Mouse (Mus musculus) midbrain, postnatal 0 days (tissue): ENCODE results near the gene Trim7. TPM values are rescaled to one million over a fixed set of nuclear protein-coding genes. Genes with fewer than 3 reads are reported as not detected.

Source experiments
- ATAC-seq: fragments of 200-750 bp; cut with Nextera tagmentation; 2 replicates; pipeline ENCODE4 v1.8.0; 2017; ENCODE audit warnings: moderate number of reproducible peaks, mild to moderate bottlenecking, moderate TSS enrichment, moderate library complexity; ENCODE audit not compliant: low FRiP score
- DNase-seq: peaks from one replicate; pipeline ENCODE4 v3.0.0-alpha.2; 2015; ENCODE audit warnings: low spot score
- H3K27ac ChIP-seq: fragments of 300-500 bp; sonication (generic); 2 replicates; pipeline ENCODE4 v1.5.1; 2014; ENCODE audit warnings: low read depth, mild to moderate bottlenecking, low read length, mixed read lengths
- H3K27me3 ChIP-seq: fragments of 300-500 bp; sonication (generic); 2 replicates; pipeline ENCODE4 v1.6.1; 2014; ENCODE audit warnings: low read length, control low read depth, mixed read lengths; ENCODE audit not compliant: insufficient read depth
- H3K36me3 ChIP-seq: fragments of 300-500 bp; sonication (generic); 2 replicates; pipeline ENCODE4 v1.6.1; 2014; ENCODE audit warnings: low read length, control low read depth, mixed read lengths; ENCODE audit not compliant: insufficient read depth
- H3K4me1 ChIP-seq: fragments of 300-500 bp; sonication (generic); 2 replicates; pipeline ENCODE4 v1.6.1; 2014; ENCODE audit warnings: mild to moderate bottlenecking, control low read depth, antibody characterized with exemption, low read length, mixed read lengths; ENCODE audit not compliant: insufficient read depth
- H3K4me2 ChIP-seq: fragments of 300-500 bp; sonication (generic); 2 replicates; pipeline ENCODE4 v1.6.1; 2014; ENCODE audit warnings: low read depth, mild to moderate bottlenecking, low read length, mixed read lengths; ENCODE audit not compliant: poor library complexity, severe bottlenecking
- H3K4me3 ChIP-seq: fragments of 300-500 bp; sonication (generic); 2 replicates; pipeline ENCODE4 v1.5.1; 2014; ENCODE audit warnings: low read depth, mild to moderate bottlenecking, low read length, moderate library complexity
- H3K9ac ChIP-seq: fragments of 300-500 bp; sonication (generic); replicated peaks from 2 replicates; pipeline ENCODE4 v1.6.1; 2014; ENCODE audit warnings: mild to moderate bottlenecking, low read length, moderate library complexity, mixed read lengths; ENCODE audit not compliant: poor library complexity, severe bottlenecking
- H3K9me3 ChIP-seq: fragments of 300-500 bp; sonication (generic); 2 replicates; pipeline ENCODE4 v1.6.1; 2016; ENCODE audit warnings: low read length, control low read depth
- CTCF ChIP-seq: IDR thresholded peaks from 2 replicates; pipeline ENCODE4 v1.5.1; 2016; ENCODE audit warnings: antibody characterized with exemption, mild to moderate bottlenecking
- whole genome bisulfite sequencing: fragments of 180-500 bp; shearing (Covaris S2); extraction: QIAGEN DNeasy Blood & Tissue Kit; methylation state at CpG from one replicate; pipeline ENCODE4 v1.1.7; 2014; 5-methylcytosine and 5-hydroxymethylcytosine counted together
- polyA plus RNA-seq: library from polyadenylated mRNA; unstranded; fragments of >200 nt; fragmentation: Nextera tagmentation; extraction: Ambion mirVana; gene quantifications from 2 replicates; pipeline ENCODE4 v1.2.1, GENCODE M21; 2015
- total RNA-seq: library from RNA; depleted of rRNA; stranded (reverse); fragments of >200 nt; gene quantifications from 2 replicates; pipeline ENCODE4 v1.2.3, GENCODE M21; 2014

The Trim7 gene
- total and polyA plus RNA-seq, 2 experiments from 2014 or later: 3.7 to 7.7 TPM

- WGBS: 1% methylated on average over 6 of the region's 6 CpGs
- Histone ChIP-seq H3K4me2 (peak overlapping the region; percentile 51), H3K27me3 (no peaks in the 10 kb centered on the region), H3K9me3 (no peaks in the 10 kb centered on the region), H3K36me3 (no peaks in the 10 kb centered on the region), H3K4me3 (peak overlapping the region; percentile 43), H3K9ac (no peak overlapping the region), H3K4me1 (peaks cover 6% of the 10 kb centered on the region; the same call in 1 of the 2 replicates), H3K27ac (no peak overlapping the region)
- DNase-seq (no peak), ATAC-seq (no peak)
- TF ChIP-seq CTCF: no peak
Measured at GRCm38 (mm10) chr11:48826752-48827096, 784 bp downstream of the Trim7 start.

GRCm38 (mm10) chr11:48827926-48828325 lies 2.0 kb downstream of the Trim7 start:
- H3K9me3 ChIP-seq: no peaks in the 10 kb centered on the region
- H3K27me3 ChIP-seq: no peaks in the 10 kb centered on the region
- TF ChIP-seq CTCF: no peak
- 70% methylated on average over 6 of the region's 6 CpGs for WGBS
- ATAC-seq: no peak
- H3K27ac ChIP-seq: no peak overlapping the region
- H3K9ac ChIP-seq: no peak overlapping the region
- no peak overlapping the region for H3K4me2 ChIP-seq
- H3K4me1 ChIP-seq: peaks cover 6% of the 10 kb centered on the region; the same call in 1 of the 2 replicates
- H3K4me3 ChIP-seq: no peak overlapping the region
- no peak for DNase-seq
- no peaks in the 10 kb centered on the region for H3K36me3 ChIP-seq

GRCm38 (mm10) chr11:48830279-48830678 lies 4.3 kb downstream of the Trim7 start:
- no peak for TF ChIP-seq CTCF
- no peak overlapping the region for H3K27ac ChIP-seq
- no peaks in the 10 kb centered on the region for H3K27me3 ChIP-seq
- DNase-seq (no peak), ATAC-seq (no peak)
- no peaks in the 10 kb centered on the region for H3K36me3 ChIP-seq
- no peaks in the 10 kb centered on the region for H3K9me3 ChIP-seq
- 0 out of 2 replicates have a peak, but pooled peaks cover 2% of the 10 kb centered on the region for H3K4me1 ChIP-seq
- H3K9ac ChIP-seq: no peak overlapping the region
- no peak overlapping the region for H3K4me3 ChIP-seq
- H3K4me2 ChIP-seq: no peak overlapping the region
- 80% methylated on average over 2 of the region's 2 CpGs for WGBS

GRCm38 (mm10) chr11:48831273-48831672 lies 5.3 kb downstream of the Trim7 start:
- H3K27me3 ChIP-seq: no peaks in the 10 kb centered on the region
- H3K4me1 ChIP-seq: 0 out of 2 replicates have a peak, but pooled peaks cover 2% of the 10 kb centered on the region
- no peaks in the 10 kb centered on the region for H3K36me3 ChIP-seq
- ATAC-seq (no peak), DNase-seq (no peak)
- H3K9me3 ChIP-seq: no peaks in the 10 kb centered on the region
- no peak overlapping the region for H3K9ac ChIP-seq
- H3K27ac ChIP-seq: no peak overlapping the region
- no peak overlapping the region for H3K4me3 ChIP-seq
- TF ChIP-seq CTCF: no peak
- WGBS: 79% methylated on average over 2 of the region's 2 CpGs
- H3K4me2 ChIP-seq: no peak overlapping the region

- Histone ChIP-seq H3K4me2 (peak overlapping the region; percentile 49), H3K9me3 (no peaks in the 10 kb centered on the region), H3K4me1 (no peaks in the 10 kb centered on the region), H3K9ac (no peak overlapping the region), H3K36me3 (no peaks in the 10 kb centered on the region), H3K27ac (no peak overlapping the region), H3K4me3 (peak overlapping the region; percentile 46), H3K27me3 (no peaks in the 10 kb centered on the region)
- ATAC-seq: no peak
- peak; percentile 11 for DNase-seq
- WGBS: 37% methylated on average over 9 of the region's 9 CpGs
- TF ChIP-seq CTCF: no peak
Measured at GRCm38 (mm10) chr11:48833078-48833730, 7.3 kb downstream of the Trim7 start.

- peak; percentile 89 for ATAC-seq
- no peak for TF ChIP-seq CTCF
- WGBS: under 1% methylated on average over 30 of the region's 30 CpGs
- Histone ChIP-seq H3K9ac (peak overlapping the region; percentile 69), H3K4me2 (peak overlapping the region; percentile 49), H3K4me3 (peak overlapping the region; percentile 46), H3K4me1 (no peaks in the 10 kb centered on the region), H3K27ac (peak overlapping the region; percentile 39), H3K27me3 (no peaks in the 10 kb centered on the region), H3K9me3 (no peaks in the 10 kb centered on the region), H3K36me3 (no peaks in the 10 kb centered on the region)
- peak; percentile 93 for DNase-seq
Measured at GRCm38 (mm10) chr11:48833731-48834639, 8.0 kb downstream of the Trim7 start.
